Mouse (Mus musculus) cerebellum, adult 2 months (tissue): ENCODE results near the gene Brd4. TPM values are rescaled to one million over a fixed set of nuclear protein-coding genes. Genes with fewer than 3 reads are reported as not detected.

Experiments used
- DNase-seq, 2 experiments: peaks; one replicate each; pipeline ENCODE4 v3.0.0; 2021
- H3K27ac ChIP-seq: fragments of 200-500 bp; 2 replicates; pipeline ENCODE4 v1.5.1; 2012; ENCODE audit warnings: low read length, control low read depth, inconsistent platforms; ENCODE audit not compliant: insufficient read depth
- H3K27me3 ChIP-seq: fragments of 200-500 bp; 2 replicates; pipeline ENCODE4 v1.6.1; 2012; ENCODE audit warnings: inconsistent platforms, mild to moderate bottlenecking, low read length, moderate library complexity; ENCODE audit not compliant: control insufficient read depth, insufficient read depth
- H3K4me1 ChIP-seq: fragments of 200-500 bp; 2 replicates; pipeline ENCODE4 v1.6.1; 2011; ENCODE audit warnings: low read length; ENCODE audit not compliant: control insufficient read depth, insufficient read depth
- H3K4me3 ChIP-seq: fragments of 200-500 bp; replicated peaks from 2 replicates; pipeline ENCODE3; 2011; ENCODE audit warnings: mild to moderate bottlenecking, low read depth, low read length, control low read depth; ENCODE audit not compliant: insufficient read depth
- CTCF ChIP-seq: fragments of 200-500 bp; IDR thresholded peaks from 2 replicates; pipeline ENCODE4 v1.5.1; 2011; ENCODE audit warnings: low read depth, mild to moderate bottlenecking, control low read depth, low read length, moderate library complexity, borderline replicate concordance; ENCODE audit not compliant: insufficient read depth
- POLR2A ChIP-seq: fragments of 200-500 bp; IDR thresholded peaks from 2 replicates; pipeline ENCODE4 v1.6.1; 2011; ENCODE audit warnings: low read length, control low read depth, borderline replicate concordance; ENCODE audit not compliant: insufficient read depth
- WGBS: fragments of 180-500 bp; shearing (Covaris S2); methylation state at CpG from one replicate; pipeline ENCODE4 v1.1.7; 2018; 5-methylcytosine and 5-hydroxymethylcytosine counted together
- polyA plus RNA-seq: library from polyadenylated mRNA; depleted of rRNA; stranded (reverse); fragments of >200 nt; gene quantifications from 2 replicates; pipeline ENCODE4 v1.2.3, GENCODE M21; 2012

The Brd4 gene
- polyA plus RNA-seq, 1 experiment: 55.0 TPM

GRCm38 (mm10) chr17:32319950-32320349 is 35.4 kb upstream of the Brd4 start:
- TF ChIP-seq CTCF (no peak), POLR2A (no peak)
- DNase-seq: no peak
- Histone ChIP-seq H3K27ac (peak overlapping the region; percentile 57), H3K4me3 (peak overlapping the region; percentile 87), H3K27me3 (no peaks in the 10 kb centered on the region), H3K4me1 (peaks cover 3% of the 10 kb centered on the region; the same call in 1 of the 2 replicates)
- under 1% methylated on average over 7 of the region's 7 CpGs for WGBS

- Histone ChIP-seq H3K27ac (no peak overlapping the region), H3K4me3 (no peak overlapping the region), H3K27me3 (no peaks in the 10 kb centered on the region), H3K4me1 (peaks cover 10% of the 10 kb centered on the region; the same call in 1 of the 2 replicates)
- no peak for TF ChIP-seq POLR2A
- no peak for TF ChIP-seq CTCF
- no peak for DNase-seq
- WGBS: 83% methylated on average over 3 of the region's 3 CpGs
These were observed 33.2 kb upstream of the Brd4 start for GRCm38 (mm10) chr17:32317708-32318107.

- no peak for TF ChIP-seq POLR2A
- TF ChIP-seq CTCF: no peak
- no peak for DNase-seq
- Histone ChIP-seq H3K27me3 (no peaks in the 10 kb centered on the region), H3K4me3 (no peak overlapping the region), H3K4me1 (peaks cover 14% of the 10 kb centered on the region; the same call in 1 of the 2 replicates), H3K27ac (no peak overlapping the region)
- 69% methylated on average over 8 of the region's 8 CpGs for WGBS
These were observed 32.5 kb upstream of the Brd4 start for GRCm38 (mm10) chr17:32317032-32317431.

- Histone ChIP-seq H3K27ac (no peak overlapping the region), H3K4me3 (no peak overlapping the region), H3K27me3 (no peaks in the 10 kb centered on the region), H3K4me1 (peaks cover 11% of the 10 kb centered on the region; the same call in 1 of the 2 replicates)
- WGBS: 89% methylated on average over 5 of the region's 5 CpGs
- no peak for TF ChIP-seq CTCF
- TF ChIP-seq POLR2A: no peak
- DNase-seq: no peak
These were observed 31.0 kb upstream of the Brd4 start for GRCm38 (mm10) chr17:32315560-32315959.

GRCm38 (mm10) chr17:32313892-32314291 is 29.4 kb upstream of the Brd4 start:
- 80% methylated on average over 5 of the region's 5 CpGs for WGBS
- DNase-seq: no peak

GRCm38 (mm10) chr17:32312801-32313200 is 28.3 kb upstream of the Brd4 start:
- WGBS: 34% methylated on average over 8 of the region's 8 CpGs
- peak; percentile 66 to 71 for DNase-seq

More at GRCm38 (mm10) chr17:32313892-32314291, 29.4 kb upstream of the Brd4 start:
- TF ChIP-seq POLR2A: no peak
- no peak for TF ChIP-seq CTCF
- Histone ChIP-seq H3K27me3 (no peaks in the 10 kb centered on the region), H3K4me3 (no peak overlapping the region), H3K27ac (no peak overlapping the region), H3K4me1 (peaks cover 11% of the 10 kb centered on the region; the same call in 1 of the 2 replicates)

GRCm38 (mm10) chr17:32307963-32308362 is 23.4 kb upstream of the Brd4 start:
- TF ChIP-seq POLR2A (no peak), CTCF (no peak)
- DNase-seq: no peak
- 92% methylated on average over 4 of the region's 4 CpGs for WGBS
- Histone ChIP-seq H3K27ac (no peak overlapping the region), H3K4me1 (peaks cover 6% of the 10 kb centered on the region; the same call in 1 of the 2 replicates), H3K27me3 (no peaks in the 10 kb centered on the region), H3K4me3 (no peak overlapping the region)

More at GRCm38 (mm10) chr17:32312801-32313200, 28.3 kb upstream of the Brd4 start:
- H3K27ac ChIP-seq: no peak overlapping the region
- H3K4me1 ChIP-seq: peaks cover 11% of the 10 kb centered on the region; the same call in 1 of the 2 replicates
- no peak overlapping the region for H3K4me3 ChIP-seq
- H3K27me3 ChIP-seq: no peaks in the 10 kb centered on the region
- TF ChIP-seq CTCF (no peak), POLR2A (no peak)

- Histone ChIP-seq H3K4me1 (no peaks in the 10 kb centered on the region), H3K27me3 (no peaks in the 10 kb centered on the region), H3K27ac (no peak overlapping the region), H3K4me3 (no peak overlapping the region)
- TF ChIP-seq POLR2A: no peak
- TF ChIP-seq CTCF: no peak
- no peak for DNase-seq
- 89% methylated on average over 1 of the region's 1 CpGs for WGBS
These were observed 13.6 kb upstream of the Brd4 start for GRCm38 (mm10) chr17:32298125-32298524.

GRCm38 (mm10) chr17:32295901-32296300 is 11.4 kb upstream of the Brd4 start:
- DNase-seq: no peak
- Histone ChIP-seq H3K27ac (no peak overlapping the region), H3K4me1 (no peaks in the 10 kb centered on the region), H3K27me3 (no peaks in the 10 kb centered on the region), H3K4me3 (no peak overlapping the region)
- WGBS: 85% methylated on average over 2 of the region's 2 CpGs
- TF ChIP-seq POLR2A (no peak), CTCF (no peak)
